Mouse (Mus musculus): ENCODE measurements around the gene Ece2.
"Not testable (repeated sequence)": the region's sequence is repeated elsewhere in the genome, so short reads cannot be mapped to it uniquely, and the experiment has no call there.

Gene Ece2

DNA sequence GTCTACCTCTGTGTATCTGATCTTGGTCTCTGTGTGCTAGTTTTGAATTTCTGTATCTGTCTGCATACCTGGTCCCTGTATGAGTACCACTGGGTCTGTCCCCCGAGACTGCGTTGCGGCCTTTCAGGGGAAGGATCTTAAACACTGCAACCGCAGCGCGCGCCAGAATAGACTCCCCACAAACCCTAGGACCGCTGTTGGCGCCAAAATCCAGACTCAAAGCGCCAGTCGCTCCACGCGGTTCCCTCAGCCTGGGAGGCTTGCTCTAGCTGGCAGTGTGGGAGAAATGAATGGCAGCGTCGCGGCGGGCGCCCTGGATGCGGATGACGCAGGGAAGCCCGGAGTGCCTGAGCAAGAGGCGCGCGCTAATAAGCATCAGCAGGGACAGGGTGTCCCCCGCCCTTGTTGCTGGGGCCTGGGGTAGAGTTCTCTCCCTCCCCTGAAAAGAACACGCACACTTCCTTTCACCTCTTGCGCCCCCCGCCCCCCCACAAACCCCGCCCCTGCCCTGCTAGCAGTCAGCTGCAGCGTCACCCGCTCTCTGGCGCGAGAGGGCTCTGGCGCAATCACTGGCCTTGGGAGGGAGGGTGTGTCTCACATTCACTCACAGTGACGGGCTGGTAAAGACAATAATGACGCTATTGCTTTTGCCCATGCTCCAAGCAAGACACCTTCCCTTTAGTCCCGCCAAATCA, 7.5 kb upstream of the Ece2 start:
- DNase-seq (ENCODE audit: low spot score), result no peak

DNA sequence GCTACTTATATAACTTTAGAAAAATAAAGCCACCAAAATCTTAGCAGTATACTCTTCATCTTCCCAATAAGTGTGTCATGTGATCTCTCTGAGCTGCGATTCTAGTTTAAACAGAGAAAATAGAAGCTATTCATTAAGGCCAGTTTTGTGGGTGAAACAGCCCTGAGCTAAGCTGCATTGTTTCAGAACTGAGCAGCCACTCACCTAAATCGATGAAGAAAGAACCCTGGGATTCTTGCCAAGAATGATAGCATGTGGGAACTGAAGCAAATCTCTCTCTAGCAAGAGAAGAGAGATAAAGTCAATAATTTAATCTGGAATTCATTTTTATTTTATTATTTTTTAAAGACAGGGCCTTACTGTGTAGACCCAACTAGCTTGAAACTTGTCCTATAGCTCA, 6.4 kb upstream of the Ece2 start:
- DNase-seq (ENCODE audit: low spot score), result no peak

DNA sequence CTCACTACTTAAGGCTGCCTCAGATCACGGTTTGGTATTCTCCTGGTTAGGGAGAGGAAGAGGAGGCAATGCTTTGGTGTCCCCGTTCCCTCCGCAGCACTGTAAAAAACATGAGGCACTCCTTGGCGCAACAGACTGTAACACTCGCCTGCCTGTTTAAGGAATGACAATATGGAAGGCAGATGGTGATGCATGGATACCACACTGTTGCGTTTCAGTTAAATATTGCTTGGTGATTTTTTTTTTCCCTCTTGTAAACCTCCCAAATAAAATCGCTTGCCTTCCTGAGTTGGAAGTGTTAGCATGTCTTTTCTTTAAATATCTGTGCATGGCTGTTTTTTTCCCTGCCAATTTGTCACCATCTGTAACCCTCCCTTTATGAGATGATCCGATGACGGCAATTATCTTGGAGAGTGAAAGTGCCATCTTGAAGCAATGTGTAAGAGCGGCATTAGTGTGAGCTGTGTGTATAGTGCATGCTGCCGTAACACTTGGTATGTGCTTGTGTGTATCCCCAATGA, 697 bp upstream of the Ece2 start:
- no peak for DNase-seq (ENCODE audit: low spot score)

DNA sequence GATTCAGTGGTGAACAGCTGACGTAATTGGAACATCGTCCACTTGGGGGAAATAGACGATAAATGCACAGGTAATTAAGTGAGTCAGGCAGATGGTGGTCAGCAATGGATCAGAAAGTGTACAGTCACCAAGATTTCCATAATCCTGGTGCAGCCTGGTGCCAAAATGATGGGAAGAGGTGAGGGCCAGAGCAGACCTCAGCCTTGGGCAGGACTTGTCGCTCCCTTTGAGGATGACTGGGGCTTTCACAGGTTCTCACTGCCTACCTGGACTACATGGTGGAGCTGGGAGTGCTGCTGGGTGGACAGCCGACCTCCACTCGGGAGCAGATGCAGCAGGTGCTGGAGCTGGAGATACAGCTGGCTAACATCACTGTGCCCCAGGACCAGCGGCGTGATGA, 7.8 kb downstream of the Ece2 start:
- DNase-seq (ENCODE audit: low spot score), result no peak

DNA sequence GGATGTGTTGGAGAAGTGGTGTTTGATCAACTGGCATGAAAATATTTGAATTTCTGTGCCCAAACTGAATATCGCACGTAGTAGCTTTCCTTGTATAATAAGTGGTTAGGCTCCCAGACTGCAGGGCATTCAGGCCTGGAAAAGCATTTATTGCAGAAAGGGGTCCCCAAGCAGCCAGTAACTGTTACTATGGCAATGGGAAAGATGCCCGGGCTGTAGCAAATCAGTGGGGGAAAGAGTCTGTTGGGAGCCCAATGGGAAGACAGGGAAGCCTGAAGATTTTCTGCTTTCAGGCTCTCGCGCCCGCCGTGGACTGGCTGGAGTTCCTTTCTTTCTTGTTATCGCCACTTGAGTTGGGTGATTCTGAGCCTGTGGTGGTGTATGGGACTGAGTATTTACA, 8.7 kb downstream of the Ece2 start:
- DNase-seq (ENCODE audit: low spot score), result no peak

DNA sequence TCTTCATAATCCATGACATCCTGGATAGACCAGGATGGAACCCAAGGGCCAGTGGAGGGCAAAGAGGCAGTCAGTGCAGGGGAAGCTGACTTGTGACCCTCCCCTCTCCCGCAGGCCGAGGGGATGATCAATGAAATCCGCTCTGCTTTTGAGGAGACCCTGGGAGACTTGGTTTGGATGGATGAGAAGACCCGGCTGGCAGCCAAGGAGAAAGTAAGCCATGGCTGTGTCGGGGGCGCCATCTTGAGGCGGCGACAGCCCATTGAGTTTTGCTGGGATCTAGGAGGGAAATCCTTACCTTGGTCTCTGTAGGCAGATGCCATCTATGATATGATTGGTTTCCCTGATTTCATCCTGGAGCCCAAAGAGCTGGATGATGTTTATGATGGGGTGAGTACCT, 12.5 kb downstream of the Ece2 start:
- peak; percentile 32 for DNase-seq (ENCODE audit: low spot score)

DNA sequence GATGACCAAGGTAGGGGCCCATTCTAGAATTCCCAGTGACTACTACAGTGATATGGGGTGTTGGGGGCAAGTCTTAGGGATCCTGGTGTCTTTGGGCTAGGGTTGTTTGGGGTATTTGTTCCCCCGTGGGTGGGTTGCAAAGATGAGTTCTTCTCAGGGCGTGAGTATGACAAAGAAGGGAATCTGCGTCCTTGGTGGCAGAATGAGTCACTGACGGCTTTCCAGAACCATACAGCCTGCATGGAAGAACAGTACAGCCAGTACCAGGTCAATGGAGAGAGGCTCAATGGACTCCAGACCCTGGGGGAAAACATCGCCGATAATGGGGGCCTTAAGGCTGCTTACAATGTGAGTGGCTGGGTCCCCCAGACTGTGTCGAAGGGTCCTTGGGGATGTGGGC, 14.3 kb downstream of the Ece2 start:
- DNase-seq (ENCODE audit: low spot score), result no peak

DNA sequence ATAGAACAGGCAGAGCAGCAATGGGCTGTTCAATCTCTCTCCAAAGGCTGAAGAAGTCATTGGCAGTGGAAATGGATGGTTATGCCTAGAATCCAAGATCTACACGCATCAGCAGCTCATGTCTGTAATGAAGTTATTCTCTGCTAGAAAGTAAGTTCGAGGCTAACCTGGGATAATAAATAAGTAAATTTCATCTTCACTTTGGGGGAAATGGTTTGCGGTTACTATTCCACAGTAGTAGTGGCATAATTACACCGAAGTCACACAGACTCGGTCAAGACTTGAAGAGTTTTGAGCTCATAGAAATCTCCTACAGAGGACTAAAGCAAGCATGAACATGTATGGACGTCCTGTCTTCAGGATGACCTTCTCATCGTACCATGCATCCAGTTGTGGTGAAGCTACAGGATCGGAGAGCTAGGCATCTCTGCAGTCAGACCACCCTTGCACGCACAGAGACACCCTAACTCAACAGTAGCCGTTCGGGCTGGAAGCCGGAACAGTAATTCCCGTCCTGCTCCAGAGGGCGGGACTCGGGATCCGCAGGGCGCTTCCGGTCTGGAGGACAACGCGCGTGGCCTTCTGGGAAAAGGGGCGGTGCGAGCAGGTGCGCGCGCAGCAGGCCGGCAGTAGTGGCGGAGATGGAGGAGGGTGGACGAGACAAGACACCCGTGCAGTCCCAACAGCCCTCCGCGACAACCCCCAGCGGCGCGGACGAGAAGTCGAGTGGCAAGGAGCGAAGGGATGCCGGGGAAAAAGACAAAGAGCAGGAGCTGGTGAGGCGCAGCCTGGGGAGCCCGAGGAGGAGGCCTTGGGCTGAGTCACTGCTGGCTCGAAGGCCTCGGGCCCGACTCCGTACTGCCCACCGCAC, 21.7 kb downstream of the Ece2 start, which contains the start of gene Psmd2:
Psmd2 (plus strand) TSS at position 577 of the 871 bp plus-strand sequence.
- DNase-seq (ENCODE audit: low spot score), result peak; percentile 95

DNA sequence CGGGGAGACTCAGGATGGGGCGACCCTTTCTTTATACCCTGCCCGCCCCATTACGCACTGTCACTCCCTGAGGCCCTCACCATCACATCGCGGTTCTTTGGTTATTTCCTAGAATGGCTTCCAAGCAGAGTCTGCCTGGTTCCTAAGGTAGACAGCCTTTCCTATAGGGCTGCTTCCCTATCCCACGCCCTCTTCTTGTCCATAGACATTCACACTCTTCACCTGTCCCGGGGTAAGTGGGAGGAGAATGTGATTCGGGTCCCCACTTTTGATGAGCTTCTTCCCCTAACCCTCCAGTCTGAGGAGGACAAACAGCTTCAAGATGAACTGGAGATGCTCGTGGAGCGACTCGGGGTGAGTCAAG, 22.3 kb downstream of the Ece2 start:
- DNase-seq (ENCODE audit: low spot score), result no peak

DNA sequence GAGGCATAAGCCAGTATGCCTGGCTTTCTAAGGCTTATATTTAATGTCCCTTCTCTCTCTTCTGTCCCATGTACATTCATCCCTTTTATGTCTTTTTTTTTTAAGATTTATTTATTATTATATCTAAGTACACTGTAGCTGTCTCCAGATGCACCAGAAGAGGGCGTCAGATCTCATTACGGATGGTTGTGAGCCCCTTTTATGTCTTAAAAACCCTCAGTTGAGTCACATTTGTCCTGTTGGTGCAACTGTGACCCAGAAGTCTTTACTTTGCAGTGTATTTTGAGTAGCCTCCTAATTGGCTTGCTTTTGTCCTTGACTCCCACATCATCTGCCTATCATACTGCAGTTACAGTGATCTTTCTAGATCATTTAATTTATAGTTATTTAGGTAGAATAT, 23.7 kb downstream of the Ece2 start:
- no peak for DNase-seq (ENCODE audit: low spot score)

DNA sequence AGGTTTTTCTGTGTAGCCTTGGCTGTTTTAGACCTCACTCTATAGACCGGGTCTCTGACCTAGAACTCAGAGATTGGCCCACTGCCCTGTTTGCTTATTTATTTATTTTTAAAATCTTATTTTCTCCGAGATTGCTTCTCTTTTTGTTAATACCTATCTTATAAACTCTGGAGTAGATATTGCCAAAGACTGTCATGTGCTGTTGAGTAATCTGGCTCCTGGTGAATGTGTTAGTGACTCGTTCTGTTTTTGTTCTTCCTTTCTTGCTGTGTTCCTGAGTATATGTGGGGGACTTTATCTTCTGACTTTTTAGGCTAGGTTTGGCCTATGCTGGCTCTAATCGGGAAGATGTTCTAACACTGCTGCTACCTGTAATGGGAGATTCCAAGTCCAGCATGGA, 28.0 kb downstream of the Ece2 start:
- DNase-seq (ENCODE audit: low spot score), result no peak

DNA sequence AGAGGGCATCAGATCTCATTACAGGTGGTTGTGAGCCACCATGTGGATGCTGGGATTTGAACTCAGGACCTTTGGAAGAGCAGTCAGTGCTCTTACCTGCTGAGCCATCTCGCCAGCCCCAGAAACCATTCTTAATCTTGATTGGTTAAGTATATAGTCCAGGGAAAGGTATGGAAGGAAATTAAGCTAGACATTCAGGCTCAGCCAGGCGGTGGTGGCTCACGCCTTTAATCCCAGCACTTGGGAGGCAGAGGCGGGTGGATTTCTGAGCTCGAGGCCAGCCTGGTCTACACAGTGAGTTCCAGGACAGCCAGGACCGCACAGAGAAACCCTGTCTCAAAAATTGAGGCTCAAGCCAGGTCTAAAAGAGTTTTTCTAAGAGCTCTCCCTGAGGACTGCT, 38.4 kb downstream of the Ece2 start, which contains the start of gene Eif4g1:
Eif4g1 (plus strand) TSS at position 301 of the 400 bp plus-strand sequence.
- DNase-seq (ENCODE audit: low spot score), result not testable (repeated sequence)

DNA sequence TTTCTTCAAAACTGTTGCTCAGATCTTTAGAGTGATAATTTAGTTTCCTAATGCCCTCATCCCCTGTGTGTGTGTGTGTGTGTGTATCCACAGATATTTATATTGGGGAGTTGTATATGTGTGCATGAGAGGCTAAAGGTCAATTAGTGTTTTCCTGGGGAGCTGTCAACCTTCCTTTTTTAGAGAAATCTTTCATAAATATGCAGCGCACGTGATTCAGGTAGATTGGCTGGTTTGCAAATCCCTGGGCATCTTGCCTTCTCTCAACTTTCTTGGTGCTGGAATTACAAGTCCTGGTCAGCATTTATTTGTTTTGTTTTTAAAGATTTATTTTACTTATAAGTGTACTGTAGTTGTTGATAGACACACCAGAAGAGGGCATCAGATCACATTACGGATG, 40.7 kb downstream of the Ece2 start:
- DNase-seq (ENCODE audit: low spot score), result no peak

DNA sequence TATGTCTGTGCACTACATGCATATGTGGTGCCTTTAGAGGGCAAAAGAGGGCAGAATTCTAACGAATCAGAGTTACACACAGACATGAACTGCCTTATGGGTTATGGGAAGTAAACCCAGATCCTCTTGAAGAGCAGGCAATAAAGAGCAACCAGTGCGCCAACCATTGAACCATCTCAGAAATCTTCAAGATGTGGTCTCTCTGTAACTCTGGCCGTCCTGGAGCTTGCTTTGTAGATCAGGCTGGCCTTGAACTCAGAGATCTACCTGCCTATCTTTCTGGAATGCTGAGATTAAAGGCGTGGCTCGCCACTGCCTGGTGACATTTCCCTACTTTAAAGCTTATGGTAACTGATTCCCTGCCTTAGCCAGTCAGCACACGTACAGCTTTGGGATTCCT, 42.3 kb downstream of the Ece2 start:
- no peak for DNase-seq (ENCODE audit: low spot score)

DNA sequence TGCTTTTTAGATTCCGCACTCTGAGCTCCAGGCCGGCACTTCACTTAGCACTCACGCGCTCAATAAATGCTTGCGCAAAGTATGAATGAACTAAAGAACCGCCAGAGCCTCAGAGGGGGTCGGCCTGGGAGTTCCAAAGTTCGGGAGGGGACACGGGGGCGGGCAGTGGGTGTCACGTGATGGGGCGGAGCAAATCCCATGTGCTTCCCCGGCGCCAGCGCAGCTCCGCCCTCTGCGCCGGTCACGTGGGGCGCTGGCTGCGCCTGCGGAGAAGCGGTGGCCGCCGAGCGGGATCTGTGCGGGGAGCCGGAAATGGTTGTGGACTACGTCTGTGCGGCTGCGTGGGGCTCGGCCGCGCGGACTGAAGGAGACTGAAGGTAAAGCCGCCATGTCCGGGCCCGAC, 42.9 kb downstream of the Ece2 start:
- DNase-seq (ENCODE audit: low spot score), result peak; percentile 83

DNA sequence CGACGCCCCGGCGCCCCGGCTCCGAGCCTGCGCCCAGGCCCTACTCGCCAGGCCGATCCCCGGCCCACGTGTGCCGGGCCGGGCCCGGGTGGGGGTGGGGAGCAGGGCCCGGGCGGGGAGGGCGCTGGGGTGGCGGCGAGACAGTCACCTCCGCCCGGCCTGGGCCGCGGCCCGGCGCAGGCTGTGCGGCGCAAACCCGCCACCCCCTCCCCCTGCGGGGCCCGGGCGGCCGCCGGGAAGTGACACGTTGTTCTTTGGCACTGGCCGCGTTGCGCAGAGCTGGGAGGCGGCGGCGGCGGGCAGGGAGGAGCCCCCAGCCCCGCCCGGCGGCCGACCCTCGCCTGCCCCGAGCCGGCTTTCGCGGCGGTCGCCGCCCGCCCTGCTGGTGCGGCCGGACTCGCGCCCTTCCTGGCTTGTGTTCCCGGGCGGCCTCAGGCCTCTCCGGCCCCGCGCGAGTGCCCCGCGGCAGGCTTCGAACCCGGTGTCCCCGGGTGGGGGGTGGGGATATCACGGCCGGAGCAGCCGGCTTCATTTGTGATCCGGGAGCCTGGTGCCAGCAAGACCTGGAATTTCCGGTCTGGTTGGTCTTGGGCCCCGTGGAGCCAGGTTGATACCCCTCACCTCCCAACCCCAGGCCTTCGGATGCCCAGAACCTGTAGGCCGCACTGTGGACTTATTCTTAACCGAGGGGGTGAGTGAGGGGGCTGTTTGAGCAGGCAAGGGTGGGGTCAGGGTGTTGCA, 43.5 kb downstream of the Ece2 start:
- no peak for DNase-seq (ENCODE audit: low spot score)

DNA sequence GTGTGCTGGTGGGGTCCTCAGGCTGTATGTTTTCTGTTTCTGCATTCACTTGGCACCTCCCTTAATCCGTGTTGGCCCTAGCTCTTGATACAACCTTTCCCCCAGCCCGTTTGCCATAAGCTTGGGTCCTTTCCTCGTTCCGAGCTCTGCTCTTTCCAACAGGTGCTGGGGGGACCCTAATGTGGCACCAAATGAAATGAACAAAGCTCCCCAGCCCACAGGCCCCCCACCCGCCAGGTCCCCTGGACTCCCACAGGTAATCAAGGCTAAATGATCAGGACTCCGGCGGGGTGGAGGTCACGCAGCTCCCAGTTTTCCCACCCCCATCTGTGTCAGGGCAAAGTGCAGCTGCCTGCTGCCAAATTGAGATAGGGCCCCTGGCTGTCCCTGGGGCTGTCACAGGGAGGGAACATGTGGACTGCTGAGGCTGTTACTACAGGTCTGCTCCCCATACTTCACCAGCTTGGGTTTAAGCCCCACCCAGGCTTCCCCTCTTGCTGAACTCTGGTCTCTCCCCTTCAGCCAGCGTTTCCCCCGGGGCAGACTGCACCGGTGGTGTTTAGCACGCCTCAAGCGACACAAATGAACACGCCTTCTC, 44.2 kb downstream of the Ece2 start:
- no peak for DNase-seq (ENCODE audit: low spot score)

DNA sequence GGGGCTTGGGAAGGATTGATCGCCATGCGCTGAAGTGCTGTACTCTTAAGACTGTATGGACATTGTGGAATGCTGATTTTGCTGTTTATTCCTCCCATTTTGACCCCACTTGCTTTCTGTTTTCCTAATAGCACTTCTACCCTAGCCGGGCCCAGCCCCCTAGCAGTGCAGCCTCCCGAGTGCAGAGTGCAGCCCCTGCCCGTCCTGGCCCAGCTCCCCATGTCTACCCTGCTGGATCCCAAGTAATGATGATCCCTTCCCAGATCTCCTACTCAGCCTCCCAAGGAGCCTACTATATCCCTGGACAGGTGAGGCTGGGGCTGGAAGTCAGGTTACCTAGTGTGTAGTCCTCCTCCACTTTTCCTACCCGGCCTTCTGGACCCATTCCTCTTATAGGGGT, 45.6 kb downstream of the Ece2 start:
- no peak for DNase-seq (ENCODE audit: low spot score)

DNA sequence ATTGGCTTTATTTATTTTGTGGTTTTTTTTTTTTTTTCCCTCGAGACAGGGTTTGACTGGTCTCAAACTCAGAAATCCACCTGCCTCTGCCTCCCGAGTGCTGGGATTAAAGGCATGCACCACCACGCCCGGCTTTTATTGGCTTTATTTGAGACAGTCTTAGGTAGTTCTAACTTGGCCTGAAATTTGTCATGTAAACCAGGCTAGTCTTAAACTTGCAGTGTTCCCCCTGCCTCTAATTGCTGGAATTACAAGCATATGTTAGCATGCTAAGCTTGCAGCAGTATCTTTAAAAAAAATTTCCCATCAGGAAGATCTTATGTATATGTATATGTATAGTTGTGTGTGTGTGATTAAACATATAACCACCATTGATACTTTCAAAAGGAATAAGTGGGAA, 47.1 kb downstream of the Ece2 start:
- DNase-seq (ENCODE audit: low spot score), result no peak

DNA sequence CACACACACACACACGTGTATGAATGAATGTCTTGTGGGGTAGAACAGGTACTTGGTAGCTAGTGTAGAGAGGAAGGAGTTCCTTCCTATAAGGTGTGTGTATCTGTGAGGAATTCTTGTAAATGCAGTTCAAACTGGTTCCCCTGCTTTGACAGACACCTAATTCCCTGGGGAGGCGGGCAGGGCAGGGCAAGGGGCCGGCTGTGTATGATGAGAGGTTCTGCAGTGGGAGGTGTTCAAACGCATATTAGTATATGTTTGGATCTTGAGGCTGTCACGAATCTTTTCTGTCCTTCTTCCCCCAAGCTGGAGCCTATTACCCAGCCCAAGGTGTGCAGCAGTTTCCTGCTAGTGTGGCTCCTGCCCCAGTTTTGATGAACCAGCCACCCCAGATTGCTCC, 47.8 kb downstream of the Ece2 start:
- no peak for DNase-seq (ENCODE audit: low spot score)

DNA sequence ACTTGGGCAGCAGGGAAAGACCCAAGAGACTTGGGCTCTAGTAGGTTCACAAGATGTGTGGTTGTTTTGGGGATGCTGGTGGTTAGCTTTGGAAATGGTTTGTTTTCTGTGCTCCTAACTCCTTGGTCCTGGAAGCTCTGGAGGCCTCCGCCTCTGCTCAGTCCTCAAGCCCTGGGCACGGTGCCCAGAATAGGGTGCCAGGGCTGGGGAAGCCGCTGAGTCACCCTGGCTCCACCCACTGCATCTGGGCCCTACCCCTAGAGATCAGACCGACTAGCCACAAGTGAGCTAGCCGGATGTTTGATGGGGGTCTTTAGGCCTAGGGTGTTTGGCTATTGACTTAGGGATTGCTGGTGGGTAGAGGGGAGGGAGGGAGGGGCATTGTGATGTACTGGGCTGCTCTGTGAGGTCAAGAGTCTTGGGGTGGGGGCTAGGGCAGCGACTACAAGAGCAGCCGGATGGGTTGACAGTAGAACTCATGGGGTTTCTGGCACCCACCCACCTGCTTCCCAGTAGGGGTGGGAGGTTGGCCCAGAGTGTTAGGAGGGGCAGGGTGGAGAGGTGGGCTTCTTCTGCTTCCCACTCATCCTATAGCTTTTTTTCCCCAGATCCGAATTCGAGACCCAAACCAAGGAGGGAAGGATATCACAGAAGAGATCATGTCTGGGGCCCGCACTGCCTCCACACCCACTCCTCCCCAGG, 48.5 kb downstream of the Ece2 start:
- DNase-seq (ENCODE audit: low spot score), result no peak

DNA sequence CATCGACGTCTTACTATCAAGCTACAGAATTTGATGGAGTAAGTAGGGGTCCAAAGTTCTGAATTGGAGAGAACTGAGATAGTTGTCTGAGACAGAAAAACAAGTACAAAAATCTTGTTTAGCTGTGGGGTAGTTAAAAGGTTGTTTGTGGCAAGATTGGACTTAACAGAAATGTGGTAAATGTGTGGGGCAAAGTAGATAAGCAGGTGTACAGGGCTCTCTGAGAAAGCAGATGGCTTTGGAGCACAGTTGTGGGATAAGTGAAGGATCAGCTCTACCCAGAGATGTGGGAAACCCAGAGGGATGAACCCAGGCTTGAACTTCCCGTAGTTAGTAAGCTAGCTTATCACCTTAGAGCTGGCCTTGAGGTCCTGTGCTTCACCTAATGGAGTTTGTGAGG, 61.1 kb downstream of the Ece2 start:
- DNase-seq (ENCODE audit: low spot score), result no peak
